Mouse (Mus musculus): Measurements from ENCODE around the gene F2r. TPM values are rescaled to one million over a fixed set of nuclear protein-coding genes. Genes with fewer than 3 reads are reported as not detected.

F2r gene
- 9.8 and 11.5 TPM in 2 replicates for polyA plus RNA-seq (2012; rRNA removed)
- polyA plus RNA-seq (2014; fragmentation: Nextera tagmentation; extraction: Ambion mirVana) = 25.7 and 30.4 TPM in 2 replicates

DNA sequence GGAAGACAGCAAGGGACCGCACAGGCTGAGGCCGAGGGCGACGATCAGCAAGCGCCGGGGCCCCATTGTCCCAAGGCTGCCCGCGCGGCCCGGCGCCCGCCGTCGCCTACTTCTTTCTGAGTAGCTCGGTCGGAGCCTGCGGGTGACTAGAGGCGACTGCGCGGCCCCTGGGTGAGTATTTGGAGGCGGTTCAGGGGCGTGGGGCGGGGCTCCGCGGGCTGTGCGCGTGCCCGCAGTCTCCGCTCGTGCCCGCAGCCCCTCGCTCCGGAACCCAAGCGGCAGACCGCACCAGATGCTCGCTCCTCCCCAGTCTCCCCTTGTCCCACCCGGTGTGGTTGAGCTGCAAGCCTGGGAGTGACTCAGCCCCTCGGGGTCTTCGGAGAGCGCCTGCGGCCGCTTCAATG is at the start of gene F2r:
TSS of gene F2r (minus strand) at position 179 of the 404 bp plus-strand sequence.
- Histone ChIP-seq H3K27me3 (ENCODE audit: control insufficient read depth, insufficient read depth, low read length) (no peaks in the 10 kb centered on the region), H3K4me2 (ENCODE audit: low read depth) (peak within 1 kb of the TSS; percentile 95), H3K4me1 (replicated peaks; ENCODE audit: control insufficient read depth in 2 of 2, insufficient read depth in 2 of 2, low read length in 1 of 2) (peaks cover 11 to 23% of the 10 kb centered on the region in 2 experiments), H3K36me3 (replicated peaks; ENCODE audit: control insufficient read depth, insufficient read depth, low read depth) (peaks cover 6% of the 10 kb centered on the region), H3K4me3 (ENCODE audit: insufficient read depth in 1 of 2, low read depth in 2 of 2, low read length in 2 of 2) (peak within 1 kb of the TSS; percentile 95 to 98), H3K9ac (replicated peaks) (peak within 1 kb of the TSS; percentile 98), H3K27ac (peak within 1 kb of the TSS; percentile 80), H3K9me3 (ENCODE audit: control insufficient read depth, low read length) (no peaks in the 10 kb centered on the region)
- ATAC-seq (ENCODE audit: insufficient read depth) (peak; percentile 91), DNase-seq (ENCODE audit: low read depth in 3 of 3, low spot score in 3 of 3) (peak; percentile 58 to 74 (median 65))
- under 1% methylated on average over 42 of the region's 42 CpGs for WGBS (ENCODE audit: insufficient replicate concordance)
- no peak for TF ChIP-seq EP300 (IDR thresholded peaks at IDR 0.05; ENCODE audit: low read depth)

DNA sequence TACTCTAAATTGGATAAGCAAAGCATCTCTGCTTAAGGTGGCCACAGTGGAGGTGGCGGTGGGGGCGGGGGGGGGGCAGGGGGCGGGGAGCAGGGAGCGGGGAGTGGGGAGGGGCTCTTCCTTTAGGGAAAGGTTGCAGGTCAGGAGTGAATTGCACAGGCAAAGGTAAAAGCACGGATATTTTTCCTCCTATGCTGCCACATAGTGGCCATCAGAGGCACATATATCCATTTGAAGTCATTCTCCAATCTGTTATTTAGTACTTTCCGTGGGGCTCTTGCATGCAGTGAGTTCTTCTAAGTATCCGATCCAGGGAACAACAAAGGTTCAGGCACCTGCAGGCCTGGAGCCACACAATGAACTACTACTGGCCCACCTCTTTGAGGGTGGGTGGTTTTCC is 49.0 kb upstream of the F2r start:
- Histone ChIP-seq H3K27ac (no peak overlapping the region), H3K4me3 (ENCODE audit: insufficient read depth in 1 of 2, low read depth in 2 of 2, low read length in 2 of 2) (no peak overlapping the region), H3K36me3 (replicated peaks; ENCODE audit: control insufficient read depth, insufficient read depth, low read depth) (peaks cover 37% of the 10 kb centered on the region), H3K9me3 (ENCODE audit: control insufficient read depth, low read length) (peaks cover 2% of the 10 kb centered on the region; the same call in 1 of the 2 replicates), H3K27me3 (ENCODE audit: control insufficient read depth, insufficient read depth, low read length) (no peaks in the 10 kb centered on the region), H3K4me2 (ENCODE audit: low read depth) (no peak overlapping the region), H3K4me1 (replicated peaks; ENCODE audit: control insufficient read depth in 2 of 2, insufficient read depth in 2 of 2, low read length in 1 of 2) (peaks cover 21 to 24% of the 10 kb centered on the region in 2 experiments), H3K9ac (replicated peaks) (no peak overlapping the region)
- ATAC-seq (ENCODE audit: insufficient read depth) = no peak
- WGBS (ENCODE audit: insufficient replicate concordance) = 38% methylated on average over 7 of the region's 7 CpGs
- TF ChIP-seq CTCF (IDR thresholded peaks at IDR 0.05; ENCODE audit: low read depth) (peak; percentile 47), EP300 (IDR thresholded peaks at IDR 0.05; ENCODE audit: low read depth) (no peak)
- no peak for DNase-seq (ENCODE audit: low read depth in 3 of 3, low spot score in 3 of 3)

DNA sequence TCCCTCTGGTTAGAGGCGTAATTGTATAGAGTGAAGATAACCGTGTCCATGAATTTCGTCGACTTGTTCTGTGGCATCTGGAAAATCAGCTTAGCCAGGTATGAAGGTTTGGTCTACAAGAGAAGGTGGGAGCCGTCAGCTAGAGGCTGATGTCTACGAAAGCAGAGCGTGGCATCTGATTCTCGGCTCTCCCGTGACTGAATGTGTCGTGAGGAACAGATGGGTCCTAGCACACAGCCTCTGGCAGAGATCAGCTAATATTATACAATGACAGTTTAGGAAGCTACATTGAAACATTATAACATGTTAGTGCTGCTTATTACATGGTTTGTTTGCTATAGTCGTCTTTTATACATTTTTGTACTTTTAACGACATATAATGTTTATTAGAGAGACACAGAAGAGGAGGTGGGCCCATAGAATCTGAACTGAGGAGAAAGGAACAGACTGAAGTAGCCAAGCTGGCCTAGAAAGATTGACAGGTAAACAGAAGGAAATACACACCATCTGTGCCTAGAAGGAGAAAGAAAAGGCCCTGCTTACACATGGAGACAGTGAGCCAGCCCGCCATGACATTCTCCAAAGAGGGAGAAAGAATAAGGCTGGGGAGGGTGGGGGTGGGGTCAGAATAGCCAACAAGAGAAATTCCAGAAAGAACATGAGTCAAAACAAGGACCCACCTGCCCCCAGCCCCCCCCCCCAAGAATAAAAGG is 47.5 kb upstream of the F2r start:
- TF ChIP-seq EP300 (IDR thresholded peaks at IDR 0.05; ENCODE audit: low read depth) = no peak
- TF ChIP-seq CTCF (IDR thresholded peaks at IDR 0.05; ENCODE audit: low read depth) = no peak
- peaks cover 2% of the 10 kb centered on the region; the same call in 1 of the 2 replicates for H3K9me3 ChIP-seq (ENCODE audit: control insufficient read depth, low read length)
- peaks cover 45% of the 10 kb centered on the region for H3K36me3 ChIP-seq (replicated peaks; ENCODE audit: control insufficient read depth, insufficient read depth, low read depth)
- peaks cover 12 to 14% of the 10 kb centered on the region in 2 experiments for H3K4me1 ChIP-seq (replicated peaks; ENCODE audit: control insufficient read depth in 2 of 2, insufficient read depth in 2 of 2, low read length in 1 of 2)
- H3K27ac ChIP-seq = no peak overlapping the region
- 87% methylated on average over 13 of the region's 13 CpGs for WGBS (ENCODE audit: insufficient replicate concordance)
- no peak overlapping the region for H3K9ac ChIP-seq (replicated peaks)
- ATAC-seq (ENCODE audit: insufficient read depth) (no peak), DNase-seq (ENCODE audit: low read depth in 3 of 3, low spot score in 3 of 3) (no peak)
- H3K27me3 ChIP-seq (ENCODE audit: control insufficient read depth, insufficient read depth, low read length) = no peaks in the 10 kb centered on the region
- H3K4me2 ChIP-seq (ENCODE audit: low read depth) = no peak overlapping the region
- H3K4me3 ChIP-seq (ENCODE audit: insufficient read depth in 1 of 2, low read depth in 2 of 2, low read length in 2 of 2) = no peak overlapping the region

DNA sequence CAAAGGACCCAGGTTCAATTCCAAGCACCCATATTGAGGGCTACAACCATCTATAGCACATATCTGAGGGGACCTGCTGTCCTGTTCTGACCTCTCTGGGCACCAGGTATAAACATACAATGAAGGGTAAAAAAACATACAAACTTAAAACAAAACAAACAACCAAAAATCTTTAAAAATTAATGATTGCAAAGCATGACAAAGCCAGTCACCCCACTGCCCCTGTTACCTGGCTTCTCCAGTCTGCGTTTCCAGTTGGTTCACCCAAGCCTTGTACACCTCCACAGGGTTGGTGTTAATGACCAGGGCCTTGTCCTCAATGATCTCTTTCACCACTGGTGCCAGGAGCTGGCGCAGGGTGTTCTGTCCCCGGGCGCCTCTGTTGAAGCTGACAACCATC is 45.5 kb upstream of the F2r start:
- no peak for ATAC-seq (ENCODE audit: insufficient read depth)
- no peak overlapping the region for H3K4me2 ChIP-seq (ENCODE audit: low read depth)
- no peaks in the 10 kb centered on the region for H3K4me1 ChIP-seq (replicated peaks; ENCODE audit: control insufficient read depth in 2 of 2, insufficient read depth in 2 of 2, low read length in 1 of 2)
- TF ChIP-seq EP300 (IDR thresholded peaks at IDR 0.05; ENCODE audit: low read depth) (no peak), CTCF (IDR thresholded peaks at IDR 0.05; ENCODE audit: low read depth) (no peak)
- no peak overlapping the region for H3K9ac ChIP-seq (replicated peaks)
- H3K4me3 ChIP-seq (ENCODE audit: insufficient read depth in 1 of 2, low read depth in 2 of 2, low read length in 2 of 2) = no peak overlapping the region
- 89% methylated on average over 4 of the region's 4 CpGs for WGBS (ENCODE audit: insufficient replicate concordance)
- no peaks in the 10 kb centered on the region for H3K9me3 ChIP-seq (ENCODE audit: control insufficient read depth, low read length)
- peaks cover 50% of the 10 kb centered on the region for H3K36me3 ChIP-seq (replicated peaks; ENCODE audit: control insufficient read depth, insufficient read depth, low read depth)
- no peaks in the 10 kb centered on the region for H3K27me3 ChIP-seq (ENCODE audit: control insufficient read depth, insufficient read depth, low read length)
- DNase-seq (ENCODE audit: low read depth in 3 of 3, low spot score in 3 of 3) = no peak
- H3K27ac ChIP-seq = no peak overlapping the region

DNA sequence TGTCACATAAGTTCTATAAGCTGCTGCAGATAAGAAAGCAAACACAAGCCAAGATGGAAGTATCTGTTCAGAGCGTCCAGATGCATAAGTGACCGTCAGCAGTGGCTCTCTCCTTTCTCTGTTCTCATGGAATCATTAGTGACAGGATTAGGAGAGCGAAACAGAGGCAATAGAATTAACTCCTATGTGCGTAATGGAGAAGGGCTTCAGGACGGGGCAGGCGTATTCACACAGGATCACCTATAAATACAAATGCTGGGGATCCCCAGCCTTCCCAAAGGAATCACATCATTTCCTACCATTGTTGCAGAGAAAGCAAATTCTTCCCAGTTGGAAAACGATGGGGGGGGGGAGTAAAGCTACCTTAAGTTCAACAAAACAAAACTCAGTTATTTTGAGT is 41.1 kb upstream of the F2r start:
- no peak for ATAC-seq (ENCODE audit: insufficient read depth)
- H3K27me3 ChIP-seq (ENCODE audit: control insufficient read depth, insufficient read depth, low read length) = no peaks in the 10 kb centered on the region
- H3K27ac ChIP-seq = no peak overlapping the region
- peaks cover 0 to 29% of the 10 kb centered on the region in 2 experiments; a peak in 3 of 4 replicates for H3K4me1 ChIP-seq (replicated peaks; ENCODE audit: control insufficient read depth in 2 of 2, insufficient read depth in 2 of 2, low read length in 1 of 2)
- peaks cover 47% of the 10 kb centered on the region for H3K36me3 ChIP-seq (replicated peaks; ENCODE audit: control insufficient read depth, insufficient read depth, low read depth)
- no peaks in the 10 kb centered on the region for H3K9me3 ChIP-seq (ENCODE audit: control insufficient read depth, low read length)
- H3K4me2 ChIP-seq (ENCODE audit: low read depth) = no peak overlapping the region
- TF ChIP-seq EP300 (IDR thresholded peaks at IDR 0.05; ENCODE audit: low read depth) = no peak
- no peak for TF ChIP-seq CTCF (IDR thresholded peaks at IDR 0.05; ENCODE audit: low read depth)
- no peak overlapping the region for H3K9ac ChIP-seq (replicated peaks)
- WGBS (ENCODE audit: insufficient replicate concordance) = 78% methylated on average over 7 of the region's 7 CpGs
- no peak for DNase-seq (ENCODE audit: low read depth in 3 of 3, low spot score in 3 of 3)
- H3K4me3 ChIP-seq (ENCODE audit: insufficient read depth in 1 of 2, low read depth in 2 of 2, low read length in 2 of 2) = no peak overlapping the region

Data from liver, embryonic 14.5 days (tissue).